Mouse (Mus musculus): Measurements from ENCODE around the gene Il18r1. TPM values are rescaled to one million over a fixed set of nuclear protein-coding genes. Genes with fewer than 3 reads are reported as not detected.

The Il18r1 gene
- polyA plus RNA-seq, 1 experiment from 2014 or later, result 0.54 TPM

DNA sequence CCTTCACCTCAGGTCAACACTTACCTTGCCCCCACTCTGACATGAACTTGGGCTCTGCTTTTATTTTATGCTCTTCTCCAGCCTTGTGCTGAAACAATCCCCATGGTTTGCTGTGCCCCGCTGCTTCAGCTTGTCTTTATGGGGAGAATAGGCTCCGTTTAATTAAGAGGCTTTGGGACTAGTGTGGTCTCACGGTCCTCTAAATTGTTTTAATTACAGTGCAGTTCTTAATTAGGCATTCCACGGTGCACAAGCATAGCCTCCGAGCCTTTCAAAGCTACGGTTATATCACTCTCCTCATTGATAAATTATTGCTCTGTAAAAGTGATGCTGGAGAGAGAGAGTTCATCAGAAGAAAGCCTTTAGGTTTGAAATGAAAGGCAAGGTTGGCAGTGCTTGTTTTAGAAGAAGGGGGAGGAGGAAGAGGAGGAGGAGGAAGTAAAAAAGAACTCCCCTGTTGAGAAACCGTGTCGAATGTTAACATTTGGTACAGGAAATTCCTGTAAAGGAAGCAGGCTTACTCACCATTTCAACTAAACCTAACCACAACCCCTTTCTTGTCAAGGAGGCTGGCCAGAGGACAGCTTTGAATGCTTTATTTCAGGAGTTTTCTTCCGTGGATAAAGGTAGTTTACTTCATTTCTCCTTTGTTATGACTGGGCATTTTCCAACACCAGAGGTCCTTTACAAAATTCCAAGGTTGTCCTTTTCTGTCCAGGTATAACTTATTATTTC, 49.7 kb downstream of the Il18r1 start, which contains the start of gene Il18rap:
Gene Il18rap (plus strand): TSS at position 512 of the 735 bp plus-strand sequence.
- ATAC-seq (replicated peaks; ENCODE audit: extremely low read depth, insufficient read depth, low FRiP score), result no peak
- Histone ChIP-seq H3K36me3 (ENCODE audit: control insufficient read depth, insufficient read depth) (no peaks in the 10 kb centered on the region), H3K27ac (ENCODE audit: low read length) (no peak within 1 kb of the TSS), H3K4me2 (ENCODE audit: low read depth, low read length) (no peak within 1 kb of the TSS), H3K4me1 (ENCODE audit: control insufficient read depth, insufficient read depth, low read length) (no peaks in the 10 kb centered on the region), H3K9ac (ENCODE audit: low read length) (no peak within 1 kb of the TSS), H3K9me3 (replicated peaks; ENCODE audit: control insufficient read depth, low read length) (no peaks in the 10 kb centered on the region), H3K4me3 (ENCODE audit: low read length) (no peak within 1 kb of the TSS), H3K27me3 (ENCODE audit: control insufficient read depth, insufficient read depth, low read length) (no peaks in the 10 kb centered on the region)
- 47% methylated on average over 9 of the region's 9 CpGs for WGBS

DNA sequence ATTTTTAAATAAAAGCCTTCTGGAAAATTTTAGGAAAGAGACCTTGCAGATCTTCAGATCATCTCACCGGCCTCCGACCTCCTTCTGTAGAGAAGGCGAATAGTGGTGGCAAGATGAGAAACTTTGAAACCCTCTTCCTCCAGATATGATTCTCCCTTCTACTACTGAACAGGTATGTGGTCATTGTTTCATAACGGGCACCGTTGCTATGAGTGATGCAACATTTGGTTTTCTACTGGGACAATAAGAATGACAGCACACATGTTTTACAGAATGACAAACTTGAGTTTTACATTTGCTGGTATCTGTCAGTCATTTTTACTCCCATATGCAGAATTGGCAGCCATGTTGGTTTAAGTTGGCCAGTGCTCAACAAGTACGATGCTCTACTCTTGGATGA, 51.0 kb downstream of the Il18r1 start:
- no peaks in the 10 kb centered on the region for H3K4me1 ChIP-seq (ENCODE audit: control insufficient read depth, insufficient read depth, low read length)
- no peaks in the 10 kb centered on the region for H3K36me3 ChIP-seq (ENCODE audit: control insufficient read depth, insufficient read depth)
- no peak overlapping the region for H3K9ac ChIP-seq (ENCODE audit: low read length)
- no peaks in the 10 kb centered on the region for H3K27me3 ChIP-seq (ENCODE audit: control insufficient read depth, insufficient read depth, low read length)
- no peaks in the 10 kb centered on the region for H3K9me3 ChIP-seq (replicated peaks; ENCODE audit: control insufficient read depth, low read length)
- H3K4me2 ChIP-seq (ENCODE audit: low read depth, low read length), result no peak overlapping the region
- no peak for ATAC-seq (replicated peaks; ENCODE audit: extremely low read depth, insufficient read depth, low FRiP score)
- no peak overlapping the region for H3K27ac ChIP-seq (ENCODE audit: low read length)
- WGBS, result 87% methylated on average over 6 of the region's 6 CpGs
- no peak overlapping the region for H3K4me3 ChIP-seq (ENCODE audit: low read length)

DNA sequence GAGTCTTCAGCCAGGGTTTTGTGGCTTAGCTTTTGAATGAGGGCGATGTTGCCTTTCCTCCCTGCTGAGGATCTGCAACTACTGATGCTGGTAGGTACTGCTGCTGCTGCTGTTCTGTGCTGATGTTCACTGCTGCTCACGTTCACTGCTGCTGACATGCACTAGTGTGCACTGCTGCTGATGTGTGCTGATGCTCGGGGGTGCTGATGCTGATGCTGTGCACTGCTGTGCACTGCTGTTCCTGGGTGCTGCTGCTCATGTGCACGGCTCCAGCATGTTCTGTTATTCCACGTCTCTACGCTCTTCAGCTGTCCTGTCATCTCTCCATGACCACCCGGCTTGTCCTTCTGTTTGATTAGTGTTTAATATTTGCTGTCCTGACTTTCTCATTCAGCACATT, 57.6 kb downstream of the Il18r1 start:
- H3K27me3 ChIP-seq (ENCODE audit: control insufficient read depth, insufficient read depth, low read length), result no peaks in the 10 kb centered on the region
- H3K9me3 ChIP-seq (replicated peaks; ENCODE audit: control insufficient read depth, low read length), result no peaks in the 10 kb centered on the region
- ATAC-seq (replicated peaks; ENCODE audit: extremely low read depth, insufficient read depth, low FRiP score), result no peak
- H3K27ac ChIP-seq (ENCODE audit: low read length), result no peak overlapping the region
- WGBS, result 77% methylated on average over 7 of the region's 7 CpGs
- no peak overlapping the region for H3K4me3 ChIP-seq (ENCODE audit: low read length)
- H3K9ac ChIP-seq (ENCODE audit: low read length), result no peak overlapping the region
- no peaks in the 10 kb centered on the region for H3K36me3 ChIP-seq (ENCODE audit: control insufficient read depth, insufficient read depth)
- no peaks in the 10 kb centered on the region for H3K4me1 ChIP-seq (ENCODE audit: control insufficient read depth, insufficient read depth, low read length)
- H3K4me2 ChIP-seq (ENCODE audit: low read depth, low read length), result no peak overlapping the region

DNA sequence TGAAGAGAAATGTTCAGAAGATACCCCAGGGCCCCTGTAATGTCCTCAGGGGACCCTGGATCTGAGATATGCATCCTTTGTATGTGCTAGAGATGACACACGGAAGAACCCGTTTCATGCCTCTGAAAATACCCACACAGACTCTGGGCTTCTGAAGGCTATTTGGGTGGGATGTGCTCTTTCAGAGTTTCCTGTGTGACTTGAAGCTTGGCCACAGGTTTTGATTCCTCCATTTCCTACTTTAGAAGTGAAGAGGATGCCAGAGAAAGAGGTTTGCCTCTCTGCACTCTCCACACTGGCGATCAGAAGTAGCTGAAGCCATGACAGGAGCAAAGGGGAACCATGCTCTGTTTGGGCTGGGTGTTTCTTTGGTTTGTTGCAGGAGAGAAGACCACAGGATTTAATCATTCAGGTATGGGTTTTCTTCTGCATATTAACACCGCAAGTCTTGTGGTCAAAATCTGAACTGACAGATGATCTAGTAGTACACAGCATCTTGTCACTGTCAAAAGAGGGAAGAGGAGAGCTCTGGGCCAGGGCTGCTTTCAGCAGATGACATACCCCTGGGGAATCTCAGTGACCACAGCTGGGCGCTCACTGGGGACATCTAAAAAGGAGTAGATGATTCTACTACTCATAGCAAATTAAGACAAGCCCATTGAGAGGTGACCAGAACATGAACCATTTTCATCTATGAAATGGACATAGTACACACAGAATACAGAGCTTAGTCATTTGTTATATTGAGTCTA, 58.8 kb downstream of the Il18r1 start:
- no peak for ATAC-seq (replicated peaks; ENCODE audit: extremely low read depth, insufficient read depth, low FRiP score)
- H3K4me2 ChIP-seq (ENCODE audit: low read depth, low read length), result no peak overlapping the region
- no peaks in the 10 kb centered on the region for H3K4me1 ChIP-seq (ENCODE audit: control insufficient read depth, insufficient read depth, low read length)
- H3K36me3 ChIP-seq (ENCODE audit: control insufficient read depth, insufficient read depth), result no peaks in the 10 kb centered on the region
- no peak overlapping the region for H3K9ac ChIP-seq (ENCODE audit: low read length)
- H3K9me3 ChIP-seq (replicated peaks; ENCODE audit: control insufficient read depth, low read length), result no peaks in the 10 kb centered on the region
- 82% methylated on average over 5 of the region's 5 CpGs for WGBS
- H3K27ac ChIP-seq (ENCODE audit: low read length), result no peak overlapping the region
- no peak overlapping the region for H3K4me3 ChIP-seq (ENCODE audit: low read length)
- no peaks in the 10 kb centered on the region for H3K27me3 ChIP-seq (ENCODE audit: control insufficient read depth, insufficient read depth, low read length)

DNA sequence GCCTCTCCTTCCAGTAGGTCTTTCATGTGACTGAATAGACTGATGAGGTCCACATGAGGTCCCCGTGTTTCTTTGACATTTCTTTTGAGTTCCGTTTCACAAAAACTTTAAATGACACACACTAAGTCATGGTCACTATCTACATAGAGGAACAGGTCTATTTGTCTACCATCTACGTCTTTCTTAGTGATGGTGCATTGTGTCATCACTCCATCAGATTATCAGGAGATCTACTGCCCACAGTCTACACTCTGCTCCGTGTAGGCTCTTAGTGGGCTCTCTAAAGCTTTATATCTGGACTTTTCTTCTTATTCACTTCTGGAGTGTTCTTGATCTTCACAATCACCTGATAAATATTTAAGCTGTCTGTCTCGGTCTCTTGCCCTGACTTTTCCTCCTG, 63.9 kb downstream of the Il18r1 start:
- H3K4me2 ChIP-seq (ENCODE audit: low read depth, low read length), result no peak overlapping the region
- no peaks in the 10 kb centered on the region for H3K36me3 ChIP-seq (ENCODE audit: control insufficient read depth, insufficient read depth)
- no peak for ATAC-seq (replicated peaks; ENCODE audit: extremely low read depth, insufficient read depth, low FRiP score)
- no peaks in the 10 kb centered on the region for H3K27me3 ChIP-seq (ENCODE audit: control insufficient read depth, insufficient read depth, low read length)
- no peaks in the 10 kb centered on the region for H3K9me3 ChIP-seq (replicated peaks; ENCODE audit: control insufficient read depth, low read length)
- H3K4me1 ChIP-seq (ENCODE audit: control insufficient read depth, insufficient read depth, low read length), result no peaks in the 10 kb centered on the region
- WGBS, result 77% methylated on average over 5 of the region's 5 CpGs
- no peak overlapping the region for H3K9ac ChIP-seq (ENCODE audit: low read length)
- H3K27ac ChIP-seq (ENCODE audit: low read length), result no peak overlapping the region
- no peak overlapping the region for H3K4me3 ChIP-seq (ENCODE audit: low read length)

DNA sequence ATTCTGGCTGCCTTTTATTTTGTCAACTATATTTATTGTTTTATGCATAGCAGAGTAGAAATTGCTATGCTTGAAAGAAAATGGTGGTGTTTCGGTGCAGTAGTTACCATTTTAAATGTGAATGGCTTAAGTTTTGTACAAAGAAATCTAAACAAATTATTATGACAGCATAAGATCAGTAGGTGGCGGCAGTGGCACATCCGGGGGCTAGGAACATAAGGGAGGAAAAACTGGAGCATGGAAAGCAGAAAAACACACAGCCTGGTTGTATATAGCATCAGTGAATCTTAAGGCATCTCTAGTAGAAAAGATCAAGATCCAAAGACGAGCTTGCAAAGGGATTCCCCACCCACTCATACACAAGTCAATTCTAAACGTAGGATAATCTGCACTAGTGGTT, 72.2 kb downstream of the Il18r1 start:
- Histone ChIP-seq H3K9me3 (replicated peaks; ENCODE audit: control insufficient read depth, low read length) (no peaks in the 10 kb centered on the region), H3K27ac (ENCODE audit: low read length) (no peak overlapping the region), H3K36me3 (ENCODE audit: control insufficient read depth, insufficient read depth) (no peaks in the 10 kb centered on the region), H3K4me1 (ENCODE audit: control insufficient read depth, insufficient read depth, low read length) (no peaks in the 10 kb centered on the region), H3K4me2 (ENCODE audit: low read depth, low read length) (no peak overlapping the region), H3K4me3 (ENCODE audit: low read length) (no peak overlapping the region), H3K27me3 (ENCODE audit: control insufficient read depth, insufficient read depth, low read length) (no peaks in the 10 kb centered on the region), H3K9ac (ENCODE audit: low read length) (no peak overlapping the region)
- ATAC-seq (replicated peaks; ENCODE audit: extremely low read depth, insufficient read depth, low FRiP score), result no peak
- 78% methylated on average over 5 of the region's 5 CpGs for WGBS

DNA sequence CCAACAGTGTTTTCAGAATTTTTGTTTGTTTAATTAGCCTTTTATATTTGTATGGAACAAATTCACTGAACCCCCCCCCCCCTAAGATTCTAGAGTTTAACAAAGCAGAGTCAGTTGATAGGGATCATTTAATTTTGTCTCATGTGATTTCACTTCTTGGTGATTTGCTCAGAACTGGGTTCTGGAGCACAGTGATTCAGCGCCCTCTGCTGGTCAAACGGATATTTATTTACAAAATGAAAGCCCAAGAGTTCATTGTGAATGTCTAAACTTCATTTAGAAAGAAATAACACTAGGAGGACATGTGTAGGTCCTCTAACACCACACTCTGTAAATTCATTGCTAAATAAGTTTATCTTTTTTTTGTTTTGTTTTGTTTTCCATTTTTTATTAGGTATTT, 79.3 kb downstream of the Il18r1 start:
- Histone ChIP-seq H3K4me3 (ENCODE audit: low read length) (no peak overlapping the region), H3K27ac (ENCODE audit: low read length) (no peak overlapping the region), H3K9ac (ENCODE audit: low read length) (no peak overlapping the region), H3K4me1 (ENCODE audit: control insufficient read depth, insufficient read depth, low read length) (no peaks in the 10 kb centered on the region), H3K36me3 (ENCODE audit: control insufficient read depth, insufficient read depth) (no peaks in the 10 kb centered on the region), H3K27me3 (ENCODE audit: control insufficient read depth, insufficient read depth, low read length) (no peaks in the 10 kb centered on the region), H3K4me2 (ENCODE audit: low read depth, low read length) (no peak overlapping the region), H3K9me3 (replicated peaks; ENCODE audit: control insufficient read depth, low read length) (no peaks in the 10 kb centered on the region)
- ATAC-seq (replicated peaks; ENCODE audit: extremely low read depth, insufficient read depth, low FRiP score), result no peak
- 0% methylated on average over 2 of the region's 2 CpGs for WGBS

DNA sequence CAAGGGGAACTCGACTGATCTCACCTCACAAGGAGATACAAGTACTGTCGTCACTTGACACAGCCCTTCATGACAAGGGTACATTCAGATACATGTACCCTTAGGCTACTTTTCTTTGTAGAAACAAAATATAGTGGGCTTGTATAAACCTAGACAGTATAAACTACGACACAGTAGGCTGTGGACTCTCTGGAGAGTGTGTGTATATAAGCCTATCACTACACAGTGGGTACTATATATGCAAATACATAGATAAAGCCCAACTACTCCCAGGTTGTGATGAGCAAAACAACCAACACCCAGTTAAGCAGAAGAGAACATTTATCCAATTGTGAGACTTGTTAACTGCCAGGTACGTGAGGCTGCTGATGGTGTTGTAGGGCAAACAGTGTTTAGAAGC, 81.3 kb downstream of the Il18r1 start:
- Histone ChIP-seq H3K4me1 (ENCODE audit: control insufficient read depth, insufficient read depth, low read length) (no peaks in the 10 kb centered on the region), H3K36me3 (ENCODE audit: control insufficient read depth, insufficient read depth) (no peaks in the 10 kb centered on the region), H3K9me3 (replicated peaks; ENCODE audit: control insufficient read depth, low read length) (no peaks in the 10 kb centered on the region), H3K27me3 (ENCODE audit: control insufficient read depth, insufficient read depth, low read length) (no peaks in the 10 kb centered on the region), H3K4me2 (ENCODE audit: low read depth, low read length) (no peak overlapping the region), H3K27ac (ENCODE audit: low read length) (no peak overlapping the region), H3K9ac (ENCODE audit: low read length) (no peak overlapping the region), H3K4me3 (ENCODE audit: low read length) (no peak overlapping the region)
- no peak for ATAC-seq (replicated peaks; ENCODE audit: extremely low read depth, insufficient read depth, low FRiP score)
- 54% methylated on average over 4 of the region's 4 CpGs for WGBS

DNA sequence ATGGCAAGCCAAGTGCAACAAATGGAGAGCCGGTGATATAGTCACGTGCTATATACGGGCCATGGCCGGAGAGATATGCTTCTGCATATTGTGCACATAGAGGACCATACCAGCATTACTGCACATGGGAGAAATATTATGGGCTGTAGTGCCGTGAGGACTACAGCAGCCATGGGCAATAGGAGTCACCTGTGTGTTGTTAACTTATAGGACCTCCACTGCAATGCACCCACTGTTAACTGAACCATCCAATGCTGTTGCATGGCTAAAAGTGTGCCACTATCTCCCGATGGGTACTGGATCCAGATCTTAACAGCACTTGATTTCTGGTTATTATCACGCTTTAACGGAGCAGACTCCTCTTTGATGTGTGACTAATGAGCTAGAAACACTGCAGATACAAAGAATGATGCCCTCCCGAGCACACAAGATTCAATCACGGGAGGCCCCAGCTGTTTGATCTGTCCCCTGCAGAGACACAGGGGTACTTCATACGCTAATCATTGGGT, 81.8 kb downstream of the Il18r1 start:
- H3K9me3 ChIP-seq (replicated peaks; ENCODE audit: control insufficient read depth, low read length), result no peaks in the 10 kb centered on the region
- no peaks in the 10 kb centered on the region for H3K4me1 ChIP-seq (ENCODE audit: control insufficient read depth, insufficient read depth, low read length)
- no peak overlapping the region for H3K9ac ChIP-seq (ENCODE audit: low read length)
- H3K27me3 ChIP-seq (ENCODE audit: control insufficient read depth, insufficient read depth, low read length), result no peaks in the 10 kb centered on the region
- no peak overlapping the region for H3K4me3 ChIP-seq (ENCODE audit: low read length)
- no peak overlapping the region for H3K4me2 ChIP-seq (ENCODE audit: low read depth, low read length)
- no peak for ATAC-seq (replicated peaks; ENCODE audit: extremely low read depth, insufficient read depth, low FRiP score)
- H3K36me3 ChIP-seq (ENCODE audit: control insufficient read depth, insufficient read depth), result no peaks in the 10 kb centered on the region
- WGBS, result 78% methylated on average over 11 of the region's 11 CpGs
- H3K27ac ChIP-seq (ENCODE audit: low read length), result no peak overlapping the region
